Mouse (Mus musculus): ENCODE measurements around the gene Rnf103. TPM values are rescaled to one million over a fixed set of nuclear protein-coding genes. Genes with fewer than 3 reads are reported as not detected.
"Not testable (repeated sequence)": the region's sequence is repeated elsewhere in the genome, so short reads cannot be mapped to it uniquely, and the experiment has no call there.

The Rnf103 gene
- polyA plus RNA-seq (2014; fragmentation: Nextera tagmentation; extraction: Ambion mirVana) = 30.7 and 32.1 TPM in 2 replicates

GRCm38 (mm10) chr6:71493675-71494340 is at the start of gene Rnf103:
TSS of gene Rnf103 (plus strand) at chr6:71493894.
- Histone ChIP-seq H3K27me3 (ENCODE audit: control insufficient read depth, insufficient read depth, low read length) (no peaks in the 10 kb centered on the region), H3K4me2 (ENCODE audit: low read depth, low read length) (peak within 1 kb of the TSS; percentile 73), H3K9ac (replicated peaks; ENCODE audit: low read depth, low read length) (peak within 1 kb of the TSS; percentile 100), H3K27ac (ENCODE audit: low read depth, low read length) (peak within 1 kb of the TSS; percentile 99), H3K9me3 (ENCODE audit: control insufficient read depth, low read length) (no peaks in the 10 kb centered on the region), H3K36me3 (ENCODE audit: control insufficient read depth, insufficient read depth, low read length) (no peaks in the 10 kb centered on the region), H3K4me3 (ENCODE audit: low read depth, low read length) (peak within 1 kb of the TSS; percentile 97), H3K4me1 (ENCODE audit: control insufficient read depth, insufficient read depth, low read length) (peaks cover 15% of the 10 kb centered on the region)
- peak; percentile 98 for ATAC-seq (ENCODE audit: low read depth)
- WGBS = 0% methylated on average over 66 of the region's 79 CpGs

- Histone ChIP-seq H3K27me3 (ENCODE audit: control insufficient read depth, insufficient read depth, low read length) (no peaks in the 10 kb centered on the region), H3K9ac (replicated peaks; ENCODE audit: low read depth, low read length) (no peak overlapping the region), H3K4me3 (ENCODE audit: low read depth, low read length) (no peak overlapping the region), H3K4me2 (ENCODE audit: low read depth, low read length) (no peak overlapping the region), H3K4me1 (ENCODE audit: control insufficient read depth, insufficient read depth, low read length) (peaks cover 7% of the 10 kb centered on the region; the same call in 1 of the 2 replicates), H3K36me3 (ENCODE audit: control insufficient read depth, insufficient read depth, low read length) (no peaks in the 10 kb centered on the region), H3K9me3 (ENCODE audit: control insufficient read depth, low read length) (no peaks in the 10 kb centered on the region), H3K27ac (ENCODE audit: low read depth, low read length) (no peak overlapping the region)
- no peak for ATAC-seq (ENCODE audit: low read depth)
- 84% methylated on average over 1 of the region's 1 CpGs for WGBS
Observed at GRCm38 (mm10) chr6:71444756-71445155, 48.9 kb upstream of the Rnf103 start.

- Histone ChIP-seq H3K36me3 (ENCODE audit: control insufficient read depth, insufficient read depth, low read length) (no peaks in the 10 kb centered on the region), H3K27ac (ENCODE audit: low read depth, low read length) (no peak overlapping the region), H3K9me3 (ENCODE audit: control insufficient read depth, low read length) (no peaks in the 10 kb centered on the region), H3K9ac (replicated peaks; ENCODE audit: low read depth, low read length) (no peak overlapping the region), H3K4me2 (ENCODE audit: low read depth, low read length) (no peak overlapping the region), H3K27me3 (ENCODE audit: control insufficient read depth, insufficient read depth, low read length) (no peaks in the 10 kb centered on the region), H3K4me1 (ENCODE audit: control insufficient read depth, insufficient read depth, low read length) (peaks cover 7% of the 10 kb centered on the region; the same call in 1 of the 2 replicates), H3K4me3 (ENCODE audit: low read depth, low read length) (no peak overlapping the region)
- 87% methylated on average over 6 of the region's 6 CpGs for WGBS
- no peak for ATAC-seq (ENCODE audit: low read depth)
Observed at GRCm38 (mm10) chr6:71445560-71445959, 48.1 kb upstream of the Rnf103 start.

- H3K27ac ChIP-seq (ENCODE audit: low read depth, low read length) = no peak overlapping the region
- no peaks in the 10 kb centered on the region for H3K9me3 ChIP-seq (ENCODE audit: control insufficient read depth, low read length)
- H3K4me2 ChIP-seq (ENCODE audit: low read depth, low read length) = no peak overlapping the region
- H3K36me3 ChIP-seq (ENCODE audit: control insufficient read depth, insufficient read depth, low read length) = no peaks in the 10 kb centered on the region
- 91% methylated on average over 2 of the region's 2 CpGs for WGBS
- H3K27me3 ChIP-seq (ENCODE audit: control insufficient read depth, insufficient read depth, low read length) = no peaks in the 10 kb centered on the region
- no peak for ATAC-seq (ENCODE audit: low read depth)
- H3K4me3 ChIP-seq (ENCODE audit: low read depth, low read length) = no peak overlapping the region
- H3K9ac ChIP-seq (replicated peaks; ENCODE audit: low read depth, low read length) = no peak overlapping the region
- H3K4me1 ChIP-seq (ENCODE audit: control insufficient read depth, insufficient read depth, low read length) = no peaks in the 10 kb centered on the region
Observed at GRCm38 (mm10) chr6:71452792-71453191, 40.9 kb upstream of the Rnf103 start.

- not testable (repeated sequence) for H3K27me3 ChIP-seq (ENCODE audit: control insufficient read depth, insufficient read depth, low read length); ATAC-seq (ENCODE audit: low read depth); H3K4me3 ChIP-seq (ENCODE audit: low read depth, low read length); H3K9ac ChIP-seq (replicated peaks; ENCODE audit: low read depth, low read length); H3K4me1 ChIP-seq (ENCODE audit: control insufficient read depth, insufficient read depth, low read length); H3K4me2 ChIP-seq (ENCODE audit: low read depth, low read length); H3K9me3 ChIP-seq (ENCODE audit: control insufficient read depth, low read length); H3K27ac ChIP-seq (ENCODE audit: low read depth, low read length); H3K36me3 ChIP-seq (ENCODE audit: control insufficient read depth, insufficient read depth, low read length)
Observed at GRCm38 (mm10) chr6:71453983-71454739, 39.5 kb upstream of the Rnf103 start.

GRCm38 (mm10) chr6:71457956-71458608 is 35.6 kb upstream of the Rnf103 start:
- no peak overlapping the region for H3K9ac ChIP-seq (replicated peaks; ENCODE audit: low read depth, low read length)
- no peak overlapping the region for H3K27ac ChIP-seq (ENCODE audit: low read depth, low read length)
- H3K27me3 ChIP-seq (ENCODE audit: control insufficient read depth, insufficient read depth, low read length) = no peaks in the 10 kb centered on the region
- WGBS = 77% methylated on average over 8 of the region's 8 CpGs
- ATAC-seq (ENCODE audit: low read depth) = no peak
- no peaks in the 10 kb centered on the region for H3K9me3 ChIP-seq (ENCODE audit: control insufficient read depth, low read length)
- no peaks in the 10 kb centered on the region for H3K4me1 ChIP-seq (ENCODE audit: control insufficient read depth, insufficient read depth, low read length)
- no peak overlapping the region for H3K4me2 ChIP-seq (ENCODE audit: low read depth, low read length)
- no peak overlapping the region for H3K4me3 ChIP-seq (ENCODE audit: low read depth, low read length)
- no peaks in the 10 kb centered on the region for H3K36me3 ChIP-seq (ENCODE audit: control insufficient read depth, insufficient read depth, low read length)

GRCm38 (mm10) chr6:71465146-71465545 is 28.5 kb upstream of the Rnf103 start:
- 73% methylated on average over 3 of the region's 3 CpGs for WGBS
- no peak for ATAC-seq (ENCODE audit: low read depth)

GRCm38 (mm10) chr6:71467766-71468165 is 25.9 kb upstream of the Rnf103 start:
- Histone ChIP-seq H3K9ac (replicated peaks; ENCODE audit: low read depth, low read length) (no peak overlapping the region), H3K36me3 (ENCODE audit: control insufficient read depth, insufficient read depth, low read length) (no peaks in the 10 kb centered on the region), H3K4me1 (ENCODE audit: control insufficient read depth, insufficient read depth, low read length) (no peaks in the 10 kb centered on the region), H3K27me3 (ENCODE audit: control insufficient read depth, insufficient read depth, low read length) (no peaks in the 10 kb centered on the region), H3K4me2 (ENCODE audit: low read depth, low read length) (no peak overlapping the region), H3K4me3 (ENCODE audit: low read depth, low read length) (no peak overlapping the region), H3K27ac (ENCODE audit: low read depth, low read length) (no peak overlapping the region), H3K9me3 (ENCODE audit: control insufficient read depth, low read length) (no peaks in the 10 kb centered on the region)
- no peak for ATAC-seq (ENCODE audit: low read depth)
- WGBS = 84% methylated on average over 4 of the region's 4 CpGs

More at GRCm38 (mm10) chr6:71465146-71465545, 28.5 kb upstream of the Rnf103 start:
- no peak overlapping the region for H3K9ac ChIP-seq (replicated peaks; ENCODE audit: low read depth, low read length)
- no peaks in the 10 kb centered on the region for H3K9me3 ChIP-seq (ENCODE audit: control insufficient read depth, low read length)
- H3K4me3 ChIP-seq (ENCODE audit: low read depth, low read length) = no peak overlapping the region
- no peak overlapping the region for H3K27ac ChIP-seq (ENCODE audit: low read depth, low read length)
- H3K4me1 ChIP-seq (ENCODE audit: control insufficient read depth, insufficient read depth, low read length) = no peaks in the 10 kb centered on the region
- no peaks in the 10 kb centered on the region for H3K36me3 ChIP-seq (ENCODE audit: control insufficient read depth, insufficient read depth, low read length)
- no peaks in the 10 kb centered on the region for H3K27me3 ChIP-seq (ENCODE audit: control insufficient read depth, insufficient read depth, low read length)
- H3K4me2 ChIP-seq (ENCODE audit: low read depth, low read length) = no peak overlapping the region

- no peaks in the 10 kb centered on the region for H3K4me1 ChIP-seq (ENCODE audit: control insufficient read depth, insufficient read depth, low read length)
- H3K9me3 ChIP-seq (ENCODE audit: control insufficient read depth, low read length) = no peaks in the 10 kb centered on the region
- no peak for ATAC-seq (ENCODE audit: low read depth)
- H3K9ac ChIP-seq (replicated peaks; ENCODE audit: low read depth, low read length) = no peak overlapping the region
- H3K36me3 ChIP-seq (ENCODE audit: control insufficient read depth, insufficient read depth, low read length) = no peaks in the 10 kb centered on the region
- H3K4me2 ChIP-seq (ENCODE audit: low read depth, low read length) = no peak overlapping the region
- no peak overlapping the region for H3K4me3 ChIP-seq (ENCODE audit: low read depth, low read length)
- no peak overlapping the region for H3K27ac ChIP-seq (ENCODE audit: low read depth, low read length)
- WGBS = 77% methylated on average over 3 of the region's 3 CpGs
- H3K27me3 ChIP-seq (ENCODE audit: control insufficient read depth, insufficient read depth, low read length) = no peaks in the 10 kb centered on the region
Observed at GRCm38 (mm10) chr6:71469291-71469690, 24.4 kb upstream of the Rnf103 start.

Data from neural tube, embryonic 14.5 days (tissue).